Mouse (Mus musculus) C2C12 (cell line): ENCODE results near the gene Birc2. TPM values are rescaled to one million over a fixed set of nuclear protein-coding genes. Genes with fewer than 3 reads are reported as not detected.

ENCODE experiments used
- H3K27me3 ChIP-seq: one replicate; pipeline ENCODE4 v1.6.1; 2011; ENCODE audit not compliant: control insufficient read depth, insufficient read depth, insufficient read length
- H3K36me3 ChIP-seq: one replicate; pipeline ENCODE4 v1.6.1; 2011; ENCODE audit not compliant: control insufficient read depth, insufficient read depth
- H3K4me3 ChIP-seq: one replicate; pipeline ENCODE4 v1.5.1; 2011; ENCODE audit warnings: mild to moderate bottlenecking, control low read depth; ENCODE audit not compliant: poor library complexity, insufficient read depth, severe bottlenecking
- H3K79me2 ChIP-seq: one replicate; pipeline ENCODE4 v1.6.1; 2011; ENCODE audit not compliant: control insufficient read depth, insufficient read depth
- H3K79me3 ChIP-seq: one replicate; pipeline ENCODE4 v1.6.1; 2011; ENCODE audit warnings: low read depth, control low read depth
- H3ac ChIP-seq: one replicate; pipeline ENCODE3; 2011; ENCODE audit warnings: low read depth; ENCODE audit not compliant: control insufficient read depth, insufficient read length
- CEBPB ChIP-seq: IDR thresholded peaks from one replicate; pipeline ENCODE4 v1.6.1; 2011; ENCODE audit warnings: low read depth, mild to moderate bottlenecking, control low read depth, moderate library complexity
- CTCF ChIP-seq: IDR thresholded peaks from one replicate; pipeline ENCODE4 v1.5.1; 2011; ENCODE audit not compliant: control insufficient read depth, insufficient read depth, insufficient read length
- FOSL1 ChIP-seq: IDR thresholded peaks from one replicate; pipeline ENCODE4 v1.8.0; 2011; ENCODE audit warnings: mild to moderate bottlenecking, low read length; ENCODE audit not compliant: poor library complexity, insufficient read depth, severe bottlenecking
- MAX ChIP-seq: IDR thresholded peaks from one replicate; pipeline ENCODE4 v1.6.1; 2011; ENCODE audit warnings: mild to moderate bottlenecking, control low read depth
- MYOD1 ChIP-seq: IDR thresholded peaks from one replicate; pipeline ENCODE4 v1.6.1; 2011; ENCODE audit warnings: low read depth; ENCODE audit not compliant: control insufficient read depth, insufficient read length
- MYOG ChIP-seq: IDR thresholded peaks from one replicate; pipeline ENCODE4 v1.6.1; 2011; ENCODE audit not compliant: control insufficient read depth, insufficient read length; ENCODE audit errors: extremely low read depth
- USF1 ChIP-seq: IDR thresholded peaks from one replicate; pipeline ENCODE4 v1.6.1; 2011; ENCODE audit warnings: low read depth, mild to moderate bottlenecking, control low read depth, moderate library complexity
- polyA plus RNA-seq: library from polyadenylated mRNA; unstranded; fragments of >200 nt; fragmentation: generic; extraction: Trizol; gene quantifications from one replicate; pipeline ENCODE4 v1.2.1, GENCODE M21; 2012; ENCODE audit warnings: missing spikeins

The Birc2 gene
- polyA plus RNA-seq, 1 experiment = 3.5 TPM

- H3ac ChIP-seq = no peak overlapping the region
- no peak overlapping the region for H3K4me3 ChIP-seq
- H3K79me2 ChIP-seq = no peaks in the 10 kb centered on the region
- H3K27me3 ChIP-seq = no peaks in the 10 kb centered on the region
- no peaks in the 10 kb centered on the region for H3K79me3 ChIP-seq
- no peaks in the 10 kb centered on the region for H3K36me3 ChIP-seq
- TF ChIP-seq MAX = no peak
- TF ChIP-seq CTCF = no peak
- no peak for TF ChIP-seq CEBPB
- TF ChIP-seq MYOD1 = no peak
- no peak for TF ChIP-seq MYOG
- TF ChIP-seq FOSL1 = no peak
These were observed 31.8 kb downstream of the Birc2 start for GRCm38 (mm10) chr9:7805101-7805506.

DNA sequence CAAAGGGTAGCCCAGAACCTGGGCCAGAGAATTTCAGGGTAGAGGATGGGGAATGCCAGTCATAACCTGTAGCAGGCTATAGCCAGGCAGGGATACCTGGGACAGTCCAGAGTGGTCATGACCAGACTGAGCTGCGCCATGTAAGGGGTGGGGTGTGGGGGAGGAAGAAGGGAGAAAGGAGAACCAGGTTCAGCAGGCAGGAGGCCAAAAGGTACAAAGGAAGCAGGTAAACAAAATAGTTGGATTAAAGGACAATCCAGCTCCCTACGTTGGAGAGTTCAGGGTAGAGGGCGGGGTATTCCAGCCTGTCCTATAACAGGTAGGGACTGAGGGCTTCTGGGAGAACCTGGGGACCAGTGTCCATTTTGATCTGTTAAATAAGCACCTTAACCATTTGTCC lies 38.3 kb downstream of the Birc2 start:
- H3ac ChIP-seq = no peak overlapping the region
- no peak overlapping the region for H3K4me3 ChIP-seq
- H3K79me3 ChIP-seq = no peaks in the 10 kb centered on the region
- TF ChIP-seq MYOG (no peak), FOSL1 (no peak), CEBPB (no peak), MYOD1 (no peak), USF1 (no peak), CTCF (no peak), MAX (no peak)
- no peaks in the 10 kb centered on the region for H3K79me2 ChIP-seq
- H3K27me3 ChIP-seq = no peaks in the 10 kb centered on the region
- peaks cover 10% of the 10 kb centered on the region for H3K36me3 ChIP-seq

GRCm38 (mm10) chr9:7797542-7797941 lies 39.3 kb downstream of the Birc2 start:
- Histone ChIP-seq H3K79me2 (no peaks in the 10 kb centered on the region), H3K36me3 (peaks cover 17% of the 10 kb centered on the region), H3K79me3 (no peaks in the 10 kb centered on the region), H3K27me3 (no peaks in the 10 kb centered on the region), H3ac (no peak overlapping the region), H3K4me3 (no peak overlapping the region)
- TF ChIP-seq MAX = no peak
- no peak for TF ChIP-seq MYOG
- no peak for TF ChIP-seq CEBPB
- no peak for TF ChIP-seq FOSL1

- no peak overlapping the region for H3ac ChIP-seq
- no peak overlapping the region for H3K4me3 ChIP-seq
- peaks cover 27% of the 10 kb centered on the region for H3K36me3 ChIP-seq
- no peaks in the 10 kb centered on the region for H3K27me3 ChIP-seq
- TF ChIP-seq MYOG = no peak
- no peak for TF ChIP-seq CEBPB
- no peak for TF ChIP-seq FOSL1
- no peak for TF ChIP-seq CTCF
- no peak for TF ChIP-seq MYOD1
- TF ChIP-seq MAX = no peak
- no peak for TF ChIP-seq USF1
- H3K79me3 ChIP-seq = no peaks in the 10 kb centered on the region
- H3K79me2 ChIP-seq = no peaks in the 10 kb centered on the region
These were observed 40.6 kb downstream of the Birc2 start for GRCm38 (mm10) chr9:7796129-7796864.

DNA sequence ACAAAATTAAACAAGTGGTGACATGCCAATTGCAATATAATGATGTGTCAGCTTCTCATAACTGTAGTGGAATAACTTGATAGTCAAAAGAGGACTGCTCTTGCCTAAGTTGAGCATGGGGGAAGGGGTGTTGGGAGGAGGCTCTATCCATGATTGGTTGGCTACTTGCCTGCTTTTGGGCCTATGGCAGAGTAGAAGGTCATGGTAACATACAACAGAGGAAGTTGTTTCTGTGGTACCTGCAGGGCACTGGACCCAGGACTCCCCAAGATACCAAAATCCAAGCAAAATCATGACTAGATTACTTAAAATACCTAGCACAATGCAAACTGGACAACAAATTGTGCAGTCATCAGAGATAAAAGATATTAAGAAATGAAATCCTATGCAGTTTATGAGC lies 41.3 kb downstream of the Birc2 start:
- Histone ChIP-seq H3K79me2 (no peaks in the 10 kb centered on the region), H3K36me3 (peaks cover 27% of the 10 kb centered on the region), H3K27me3 (no peaks in the 10 kb centered on the region), H3K79me3 (no peaks in the 10 kb centered on the region), H3K4me3 (no peak overlapping the region), H3ac (no peak overlapping the region)
- TF ChIP-seq CEBPB = no peak

DNA sequence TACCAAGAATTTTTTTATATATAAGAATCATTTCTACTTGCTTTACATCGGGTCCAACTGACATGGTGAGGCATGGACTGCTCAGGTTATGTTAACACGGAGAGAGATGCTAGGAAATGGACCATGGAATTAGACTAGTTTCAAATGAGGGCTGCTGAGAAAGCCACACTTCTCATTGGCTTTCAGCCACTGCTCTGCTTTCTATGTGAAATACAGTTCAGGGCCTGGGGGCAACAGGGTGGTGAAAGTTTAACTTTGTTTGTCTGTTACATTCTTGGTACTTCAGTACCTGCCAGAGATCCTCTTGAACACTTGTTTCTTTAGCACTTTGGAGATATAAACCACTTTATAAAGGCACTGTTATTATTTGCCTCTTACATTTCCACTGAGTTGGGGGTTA lies 43.3 kb downstream of the Birc2 start:
- no peaks in the 10 kb centered on the region for H3K79me3 ChIP-seq
- no peaks in the 10 kb centered on the region for H3K79me2 ChIP-seq
- no peaks in the 10 kb centered on the region for H3K27me3 ChIP-seq
- peaks cover 27% of the 10 kb centered on the region for H3K36me3 ChIP-seq
- no peak for TF ChIP-seq CEBPB
- TF ChIP-seq FOSL1 = no peak
- no peak for TF ChIP-seq MYOD1
- TF ChIP-seq CTCF = no peak
- no peak overlapping the region for H3K4me3 ChIP-seq
- H3ac ChIP-seq = no peak overlapping the region
